Mouse (Mus musculus) intestine, embryonic 14.5 days (tissue): ENCODE results near the gene Ctsw. TPM values are rescaled to one million over a fixed set of nuclear protein-coding genes. Genes with fewer than 3 reads are reported as not detected.

Experiments
- ATAC-seq: fragments of 200-750 bp; cut with Nextera tagmentation; replicated peaks from 2 replicates; pipeline ENCODE4 v1.8.0; 2017; ENCODE audit warnings: low read depth, moderate number of reproducible peaks, moderate TSS enrichment, moderate library complexity; ENCODE audit not compliant: low FRiP score, low TSS enrichment
- DNase-seq: peaks from one replicate; pipeline ENCODE4 v3.0.0-alpha.2; 2018; ENCODE audit warnings: low spot score
- H3K27ac ChIP-seq: fragments of 300-500 bp; sonication (generic); 2 replicates; pipeline ENCODE4 v1.5.1; 2014; ENCODE audit warnings: low read depth, mild to moderate bottlenecking, control low read depth
- H3K27me3 ChIP-seq: fragments of 300-500 bp; sonication (generic); replicated peaks from 2 replicates; pipeline ENCODE4 v1.6.1; 2014; ENCODE audit warnings: low read length, control low read depth; ENCODE audit not compliant: control insufficient read depth, insufficient read depth
- H3K36me3 ChIP-seq: fragments of 300-500 bp; sonication (generic); 2 replicates; pipeline ENCODE4 v1.6.1; 2014; ENCODE audit warnings: low read length, control low read depth; ENCODE audit not compliant: control insufficient read depth, insufficient read depth
- H3K4me1 ChIP-seq: fragments of 300-500 bp; sonication (generic); replicated peaks from 2 replicates; pipeline ENCODE4 v1.6.1; 2014; ENCODE audit warnings: low read length, control low read depth, mixed read lengths; ENCODE audit not compliant: control insufficient read depth, insufficient read depth
- H3K4me2 ChIP-seq: fragments of 300-500 bp; sonication (generic); 2 replicates; pipeline ENCODE4 v1.6.1; 2014; ENCODE audit warnings: low read length
- H3K4me3 ChIP-seq: fragments of 300-500 bp; sonication (generic); 2 replicates; pipeline ENCODE4 v1.5.1; 2014; ENCODE audit warnings: low read depth, low read length, control low read depth, mixed read lengths
- H3K9ac ChIP-seq: fragments of 300-500 bp; sonication (generic); 2 replicates; pipeline ENCODE4 v1.6.1; 2014; ENCODE audit warnings: mild to moderate bottlenecking, low read length
- H3K9me3 ChIP-seq: fragments of 300-500 bp; sonication (generic); 2 replicates; pipeline ENCODE4 v1.6.1; 2016; ENCODE audit warnings: low read length, control low read depth; ENCODE audit not compliant: control insufficient read depth
- WGBS: fragments of 180-500 bp; shearing (Covaris S2); extraction: QIAGEN DNeasy Blood & Tissue Kit; methylation state at CpG from one replicate; pipeline ENCODE4 v1.1.7; 2014; 5-methylcytosine and 5-hydroxymethylcytosine counted together
- polyA plus RNA-seq: library from polyadenylated mRNA; unstranded; fragments of >200 nt; fragmentation: Nextera tagmentation; extraction: Ambion mirVana; gene quantifications from 2 replicates; pipeline ENCODE4 v1.2.1, GENCODE M21; 2014

The Ctsw gene
- 1.6 and 2.0 TPM in 2 replicates for polyA plus RNA-seq

DNA sequence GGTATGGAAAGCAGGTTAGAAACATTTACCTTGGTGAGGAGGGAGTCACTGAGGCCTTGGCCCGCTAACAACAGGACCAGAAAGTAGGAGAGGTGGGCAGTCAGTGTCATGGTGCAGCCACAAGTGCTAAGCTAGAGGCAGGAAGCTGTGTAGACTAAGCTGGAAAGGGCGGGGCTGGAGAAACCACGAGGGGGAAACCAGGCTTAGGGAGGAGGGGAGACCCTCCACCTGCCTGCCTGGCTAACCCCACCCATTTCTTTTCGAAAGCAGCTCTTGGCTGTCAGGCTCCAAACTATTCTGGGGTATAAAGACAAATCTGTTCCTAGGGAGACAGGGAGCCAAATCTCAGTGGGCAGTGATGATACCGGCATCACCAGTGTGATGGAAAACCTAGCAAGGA, at the start of gene Ctsw:
Gene Ctsw, minus strand, starts transcription at position 134 of the 400 bp plus-strand sequence.
- Histone ChIP-seq H3K27me3 (no peaks in the 10 kb centered on the region), H3K4me1 (peaks cover 9% of the 10 kb centered on the region; the same call in 1 of the 2 replicates), H3K9ac (no peak within 1 kb of the TSS), H3K4me2 (no peak within 1 kb of the TSS), H3K9me3 (no peaks in the 10 kb centered on the region), H3K36me3 (peaks cover 45% of the 10 kb centered on the region), H3K27ac (no peak within 1 kb of the TSS), H3K4me3 (no peak within 1 kb of the TSS)
- DNase-seq (no peak), ATAC-seq (no peak)
- 48% methylated on average over 5 of the region's 5 CpGs for WGBS

DNA sequence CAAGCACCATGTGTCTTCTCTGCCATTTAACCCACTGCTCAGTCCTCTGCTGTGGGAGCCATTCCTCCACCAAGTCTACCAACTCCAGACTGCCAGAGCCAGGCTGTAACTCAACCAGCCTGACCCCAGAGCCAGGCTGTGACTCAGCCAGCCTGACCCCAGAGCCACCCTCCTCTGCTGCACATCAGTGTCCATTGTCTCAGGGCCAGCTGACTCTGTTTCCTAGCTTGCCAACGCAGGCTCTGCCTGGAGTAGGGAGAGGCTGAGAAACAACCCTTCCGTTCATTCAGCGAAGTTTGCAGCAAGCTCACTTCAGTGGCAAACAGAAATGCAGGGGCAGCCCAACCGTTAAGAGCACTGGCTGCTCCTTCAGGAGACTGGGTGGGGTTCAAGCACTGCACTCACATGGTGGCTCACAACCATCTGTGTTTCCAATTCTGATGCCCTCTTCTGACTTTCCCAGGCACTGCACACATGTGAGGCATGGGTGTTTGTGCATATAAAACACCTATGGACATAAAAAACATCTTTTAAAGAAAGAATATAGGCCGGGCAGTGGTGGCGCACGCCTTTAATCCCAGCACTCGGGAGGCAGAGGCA, 48.7 kb upstream of the Ctsw start:
- no peak overlapping the region for H3K4me3 ChIP-seq
- WGBS = 77% methylated on average over 8 of the region's 8 CpGs
- no peaks in the 10 kb centered on the region for H3K36me3 ChIP-seq
- no peak for ATAC-seq
- H3K9me3 ChIP-seq = no peaks in the 10 kb centered on the region
- no peak for DNase-seq
- no peak overlapping the region for H3K27ac ChIP-seq
- H3K4me2 ChIP-seq = no peak overlapping the region
- no peak overlapping the region for H3K9ac ChIP-seq
- peaks cover 6% of the 10 kb centered on the region; the same call in 1 of the 2 replicates for H3K4me1 ChIP-seq
- no peaks in the 10 kb centered on the region for H3K27me3 ChIP-seq

DNA sequence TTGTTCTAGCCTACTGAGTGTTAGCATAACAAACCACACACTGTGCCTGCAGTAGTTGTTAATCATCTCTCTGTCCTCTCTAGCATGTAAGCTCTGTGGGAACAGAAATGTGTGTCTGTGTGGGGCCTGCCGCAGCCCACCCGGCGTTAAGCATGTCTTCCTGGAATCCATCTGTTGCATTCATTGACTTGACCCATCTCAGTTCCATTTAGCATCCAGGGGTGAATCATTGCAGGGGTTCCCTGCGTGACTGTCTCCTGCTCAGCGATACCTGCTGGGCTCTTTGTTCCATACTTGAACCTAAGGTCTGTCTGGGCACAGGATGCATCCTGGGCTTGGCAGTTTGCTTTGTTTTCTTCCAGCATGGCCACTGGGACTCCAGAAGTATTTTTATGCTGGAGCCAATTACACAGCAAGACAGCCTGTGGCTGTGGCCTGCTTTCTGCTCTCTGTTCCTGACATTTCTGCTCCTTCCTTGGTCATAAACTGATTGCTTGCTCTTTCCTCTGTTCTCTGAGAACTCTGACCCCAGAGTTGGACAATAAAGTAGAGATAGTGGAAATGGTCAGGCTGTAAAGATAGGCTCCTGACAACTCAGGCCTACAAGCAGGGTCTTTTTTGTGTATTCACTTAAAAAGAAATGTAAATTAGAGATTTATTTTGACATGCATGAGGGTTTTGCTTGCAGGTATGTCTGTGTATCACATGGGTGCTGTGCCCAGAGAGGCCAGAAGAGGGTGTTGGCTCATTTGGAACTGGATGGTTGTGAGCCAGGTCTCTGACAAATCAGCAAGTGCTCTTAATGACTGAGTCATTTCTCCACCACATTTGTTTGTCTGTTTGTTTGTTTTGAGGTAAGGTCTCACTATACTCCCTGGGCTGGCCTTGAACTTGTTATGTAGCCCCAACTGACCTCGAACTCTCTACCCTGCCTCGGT, 47.8 kb upstream of the Ctsw start:
- no peak overlapping the region for H3K9ac ChIP-seq
- peaks cover 6% of the 10 kb centered on the region; the same call in 1 of the 2 replicates for H3K4me1 ChIP-seq
- H3K4me3 ChIP-seq = no peak overlapping the region
- ATAC-seq = no peak
- H3K4me2 ChIP-seq = no peak overlapping the region
- no peaks in the 10 kb centered on the region for H3K27me3 ChIP-seq
- no peak for DNase-seq
- H3K9me3 ChIP-seq = no peaks in the 10 kb centered on the region
- 0 out of 2 replicates have a peak overlapping the region, but pooled peaks have one; percentile 6 for H3K27ac ChIP-seq
- WGBS = 77% methylated on average over 7 of the region's 7 CpGs
- H3K36me3 ChIP-seq = no peaks in the 10 kb centered on the region

DNA sequence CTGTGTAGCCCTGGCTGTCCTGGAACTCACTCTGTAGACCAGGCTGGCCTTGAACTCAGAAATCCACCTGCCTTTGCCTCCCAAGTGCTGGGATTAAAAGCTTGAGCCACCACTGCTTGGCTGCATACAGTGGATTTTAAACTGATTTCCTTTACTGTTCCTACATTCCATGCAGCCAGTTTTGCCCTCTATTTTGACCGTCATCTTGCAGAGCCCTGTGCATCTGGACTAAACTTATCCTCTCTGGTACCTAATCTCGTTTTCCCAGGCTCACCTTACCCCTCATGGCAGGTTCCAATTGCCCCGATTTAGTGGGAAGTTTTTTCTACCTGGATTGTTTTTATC, 44.7 kb upstream of the Ctsw start:
- H3K9me3 ChIP-seq = no peaks in the 10 kb centered on the region
- H3K4me3 ChIP-seq = no peak overlapping the region
- WGBS = 84% methylated on average over 3 of the region's 3 CpGs

DNA sequence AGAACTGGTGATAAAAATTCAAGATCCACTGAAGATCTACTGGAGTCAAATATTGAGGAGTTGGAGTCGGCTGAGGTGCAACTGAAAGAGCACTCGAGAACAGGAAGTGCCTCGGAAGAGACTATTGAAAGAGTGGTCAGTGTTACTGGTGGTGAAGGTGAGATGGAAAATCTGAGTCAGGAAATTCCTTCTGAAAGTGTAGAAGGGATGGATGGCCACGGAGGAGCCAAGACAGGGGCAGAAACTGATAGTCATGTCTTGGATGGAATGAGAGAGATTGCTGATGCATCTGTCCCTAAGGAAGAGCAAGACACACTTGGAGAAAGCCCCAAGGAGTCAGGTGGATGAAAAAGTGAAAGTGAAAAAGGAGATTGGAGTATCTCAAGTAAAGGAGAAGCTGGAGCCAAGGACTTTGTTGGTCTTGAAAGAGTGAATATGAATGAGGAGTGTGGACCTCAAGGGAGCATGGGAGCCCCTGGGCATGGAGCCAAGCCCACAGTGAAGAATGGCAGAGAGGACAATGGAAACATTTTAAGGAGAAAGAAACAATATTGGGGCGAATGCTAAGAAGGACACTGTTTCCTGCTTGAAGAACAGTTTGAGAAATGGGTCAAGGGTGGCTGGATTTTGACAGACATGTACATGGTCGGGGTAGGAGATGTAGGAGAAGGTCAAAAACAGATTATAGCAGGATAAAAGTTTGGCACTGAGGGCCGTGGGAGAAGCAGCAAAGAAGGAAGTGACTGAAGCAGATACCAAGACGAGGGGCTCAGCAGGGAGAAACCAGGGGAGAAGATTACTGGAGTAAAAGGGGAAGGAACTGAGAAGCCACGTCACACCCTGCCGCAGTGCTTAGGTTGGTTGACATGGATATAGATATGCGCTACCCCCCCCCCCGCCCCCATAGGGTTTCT, 44.0 kb upstream of the Ctsw start:
- H3K4me1 ChIP-seq = peaks cover 14% of the 10 kb centered on the region
- DNase-seq (no peak), ATAC-seq (no peak)
- no peaks in the 10 kb centered on the region for H3K36me3 ChIP-seq
- peak overlapping the region; percentile 3; the same call in 1 of the 2 replicates for H3K4me2 ChIP-seq
- WGBS = 77% methylated on average over 12 of the region's 12 CpGs
- no peak overlapping the region for H3K4me3 ChIP-seq
- H3K27ac ChIP-seq = no peak overlapping the region
- H3K27me3 ChIP-seq = no peaks in the 10 kb centered on the region
- no peaks in the 10 kb centered on the region for H3K9me3 ChIP-seq
- H3K9ac ChIP-seq = no peak overlapping the region

More for the DNA sequence above, 44.7 kb upstream of the Ctsw start:
- Histone ChIP-seq H3K27me3 (no peaks in the 10 kb centered on the region), H3K4me2 (no peak overlapping the region), H3K27ac (no peak overlapping the region), H3K36me3 (no peaks in the 10 kb centered on the region), H3K4me1 (peaks cover 14% of the 10 kb centered on the region), H3K9ac (no peak overlapping the region)
- no peak for ATAC-seq
- DNase-seq = no peak

DNA sequence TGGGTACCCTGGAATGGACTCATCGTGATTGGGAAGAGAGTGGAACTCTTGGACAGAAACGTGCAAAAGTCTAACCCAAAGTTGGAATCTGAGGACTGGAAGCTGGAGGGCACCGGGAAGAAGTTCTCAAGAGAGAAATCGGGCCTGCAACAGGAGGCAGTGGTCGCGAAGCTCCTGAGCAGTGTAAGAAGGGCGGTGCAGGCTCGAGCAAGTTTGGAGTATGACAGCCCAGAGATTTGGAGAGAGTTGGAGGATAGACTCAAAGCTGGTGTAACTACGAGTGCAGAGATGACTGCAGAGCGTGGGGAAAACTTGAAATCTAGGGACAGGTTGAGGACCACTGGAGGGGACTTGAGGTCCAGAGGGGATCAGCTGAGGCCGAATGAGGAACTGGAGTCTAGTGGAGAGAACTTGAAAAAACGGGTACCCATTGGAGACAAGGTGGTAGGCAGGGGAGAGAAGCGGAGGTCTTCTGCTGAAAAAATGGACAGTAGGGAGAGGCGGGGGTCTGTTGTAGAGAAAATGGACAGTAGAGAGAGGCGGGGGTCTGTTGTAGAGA, 42.8 kb upstream of the Ctsw start:
- no peaks in the 10 kb centered on the region for H3K36me3 ChIP-seq
- ATAC-seq = no peak

DNA sequence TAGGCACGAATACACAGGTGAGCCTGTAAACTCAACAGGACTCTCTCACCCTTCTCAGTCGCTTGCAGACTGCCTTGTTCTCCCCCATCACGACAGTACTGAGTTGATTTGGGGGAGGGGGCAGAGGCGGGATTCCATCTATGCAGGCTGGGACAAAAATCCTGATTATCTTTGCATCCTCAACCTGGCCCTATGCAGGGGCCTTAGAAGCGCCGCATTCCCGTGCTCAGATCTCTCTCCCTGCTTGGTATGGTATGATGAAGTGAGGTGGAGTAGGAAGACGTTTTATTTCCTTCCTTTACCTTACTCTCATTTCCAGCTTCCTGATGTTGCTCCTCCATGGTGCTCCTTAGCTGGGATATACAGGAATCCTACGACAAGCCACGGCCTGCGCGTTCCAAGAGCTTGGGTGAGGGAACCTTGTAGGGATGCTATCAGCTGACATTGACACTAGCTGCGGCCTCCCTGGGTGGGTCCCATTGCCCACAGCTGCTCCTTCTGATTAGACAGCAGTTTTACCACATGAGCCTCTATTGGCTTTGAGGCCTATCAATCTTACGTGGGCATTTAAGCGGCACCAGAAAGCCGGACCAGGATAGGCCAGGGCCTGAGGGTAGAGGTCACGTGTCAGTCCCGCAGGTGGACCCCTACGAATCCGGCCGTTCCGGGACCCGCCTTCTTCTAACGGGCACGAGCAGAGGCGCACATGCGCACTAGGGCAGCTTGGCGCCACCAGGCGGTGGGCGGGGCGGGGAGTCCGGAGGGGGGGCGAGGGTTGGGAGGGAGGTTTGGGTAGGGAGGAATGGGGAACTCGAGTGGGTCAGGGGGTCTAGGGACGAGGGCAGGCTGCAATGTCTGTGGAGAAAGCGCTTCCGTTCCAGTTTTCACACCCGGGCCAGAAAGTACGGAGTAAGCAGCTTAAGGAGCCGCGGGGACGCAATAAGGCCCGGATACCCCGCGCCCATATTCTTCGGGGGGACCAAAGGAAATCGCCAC, 42.0 kb upstream of the Ctsw start, which contains the start of gene Snx32:
Gene Snx32, minus strand, starts transcription at position 508 of the 996 bp plus-strand sequence.
- Histone ChIP-seq H3K36me3 (no peaks in the 10 kb centered on the region), H3K27me3 (no peaks in the 10 kb centered on the region), H3K9ac (peak within 1 kb of the TSS; percentile 58), H3K27ac (0 out of 2 replicates have a peak within 1 kb of the TSS, but pooled peaks have one; percentile 11), H3K9me3 (no peaks in the 10 kb centered on the region), H3K4me3 (peak within 1 kb of the TSS; percentile 48), H3K4me1 (peaks cover 14% of the 10 kb centered on the region), H3K4me2 (peak within 1 kb of the TSS; percentile 86)
- DNase-seq (peak; percentile 90), ATAC-seq (peak; percentile 98)
- 3% methylated on average over 47 of the region's 47 CpGs for WGBS

More for the DNA sequence above, 42.8 kb upstream of the Ctsw start:
- no peak for DNase-seq
- peak overlapping the region; percentile 86 for H3K4me2 ChIP-seq
- 50% methylated on average over 15 of the region's 15 CpGs for WGBS
- peak overlapping the region; percentile 48 for H3K4me3 ChIP-seq
- no peaks in the 10 kb centered on the region for H3K27me3 ChIP-seq
- H3K4me1 ChIP-seq = peaks cover 14% of the 10 kb centered on the region
- H3K9me3 ChIP-seq = no peaks in the 10 kb centered on the region
- peak overlapping the region; percentile 58 for H3K9ac ChIP-seq
- H3K27ac ChIP-seq = 0 out of 2 replicates have a peak overlapping the region, but pooled peaks have one; percentile 11
